Mouse (Mus musculus) ES-Bruce4 (cell line): Measurements from ENCODE around the gene Stox2. TPM values are rescaled to one million over a fixed set of nuclear protein-coding genes. Genes with fewer than 3 reads are reported as not detected.

Experiments used
- H3K27ac ChIP-seq: 2 replicates; pipeline ENCODE4 v1.5.1; 2012; ENCODE audit warnings: low read length, inconsistent platforms; ENCODE audit not compliant: insufficient read depth
- H3K27me3 ChIP-seq: 2 replicates; pipeline ENCODE4 v1.6.1; 2012; ENCODE audit warnings: mild to moderate bottlenecking, low read length, inconsistent platforms; ENCODE audit not compliant: control insufficient read depth, poor library complexity, insufficient read depth, severe bottlenecking
- H3K36me3 ChIP-seq: 2 replicates; pipeline ENCODE4 v1.6.1; 2012; ENCODE audit warnings: inconsistent platforms, mild to moderate bottlenecking, low read length, moderate library complexity; ENCODE audit not compliant: control insufficient read depth, poor library complexity, insufficient read depth, severe bottlenecking
- H3K4me1 ChIP-seq: one replicate; pipeline ENCODE4 v1.8.1; 2011; ENCODE audit warnings: low read length; ENCODE audit not compliant: control insufficient read depth, insufficient read depth
- H3K4me3 ChIP-seq: 2 replicates; pipeline ENCODE4 v1.5.1; 2011; ENCODE audit warnings: low read depth, mild to moderate bottlenecking, low read length
- H3K9ac ChIP-seq: 2 replicates; pipeline ENCODE4 v1.6.1; 2012; ENCODE audit warnings: low read depth, mild to moderate bottlenecking, inconsistent platforms; ENCODE audit not compliant: poor library complexity, severe bottlenecking
- H3K9me3 ChIP-seq: replicated peaks from 2 replicates; pipeline ENCODE4 v1.6.1; 2012; ENCODE audit warnings: mild to moderate bottlenecking, low read length, inconsistent platforms; ENCODE audit not compliant: control insufficient read depth, poor library complexity, insufficient read depth, severe bottlenecking
- CTCF ChIP-seq: IDR thresholded peaks from one replicate; pipeline ENCODE4 v1.8.1; 2011; ENCODE audit warnings: low read depth, low read length
- EP300 ChIP-seq: IDR thresholded peaks from 2 replicates; pipeline ENCODE4 v1.6.1; 2011; ENCODE audit warnings: low read depth, low read length; ENCODE audit not compliant: insufficient read depth
- POLR2A ChIP-seq: IDR thresholded peaks from one replicate; pipeline ENCODE4 v1.8.1; 2011; ENCODE audit warnings: low read length; ENCODE audit not compliant: insufficient read depth
- polyA plus RNA-seq: library from polyadenylated mRNA; stranded (reverse); fragments of >200 nt; gene quantifications from 2 replicates; pipeline ENCODE4 v1.2.4, GENCODE M21; 2011; ENCODE audit warnings: low read depth; ENCODE audit not compliant: missing spikeins, insufficient read depth, insufficient read length

The Stox2 gene
- polyA plus RNA-seq, 1 experiment: 5.1 TPM

DNA sequence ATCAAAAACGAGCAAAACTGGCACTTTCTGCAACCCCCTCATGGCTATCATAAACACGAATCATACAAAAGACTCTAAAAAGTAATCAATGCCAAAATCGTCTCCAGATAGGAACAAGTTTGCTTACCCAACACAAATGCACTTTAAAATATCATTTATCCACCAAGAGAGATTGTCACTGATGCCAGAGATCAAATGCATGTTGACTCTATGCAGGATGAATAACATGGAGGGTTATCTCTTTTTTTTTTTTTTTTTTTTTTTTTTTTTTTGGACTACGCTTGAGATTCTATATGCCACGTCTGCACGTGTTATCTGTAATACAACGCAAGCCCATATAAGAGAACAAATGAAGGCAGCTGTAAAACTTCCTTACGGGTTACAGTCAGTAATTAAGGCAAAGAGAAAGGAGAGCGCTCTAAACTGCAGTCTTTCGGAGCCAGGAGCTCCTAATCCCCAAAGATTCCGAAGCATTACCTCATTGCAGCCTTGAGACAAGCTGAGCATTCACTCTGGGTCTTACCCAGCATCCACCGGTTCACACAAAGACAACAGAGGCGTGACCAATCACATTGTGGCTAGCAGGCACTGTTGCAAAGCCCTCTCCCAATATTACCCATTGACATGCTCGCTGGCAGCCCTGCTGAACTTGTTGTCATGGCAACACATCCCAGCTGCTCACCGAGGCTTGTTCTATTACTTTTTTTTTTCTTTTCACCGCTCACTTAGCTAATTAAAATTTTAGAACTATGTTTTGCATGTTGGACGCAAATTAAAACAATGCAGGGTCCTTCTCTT is 203.8 kb downstream of the Stox2 start:
- Histone ChIP-seq H3K27me3 (no peaks in the 10 kb centered on the region), H3K36me3 (no peaks in the 10 kb centered on the region), H3K9ac (no peak overlapping the region), H3K27ac (no peak overlapping the region), H3K4me3 (no peak overlapping the region), H3K9me3 (no peaks in the 10 kb centered on the region), H3K4me1 (no peaks in the 10 kb centered on the region)
- TF ChIP-seq POLR2A (no peak), CTCF (no peak), EP300 (no peak)

DNA sequence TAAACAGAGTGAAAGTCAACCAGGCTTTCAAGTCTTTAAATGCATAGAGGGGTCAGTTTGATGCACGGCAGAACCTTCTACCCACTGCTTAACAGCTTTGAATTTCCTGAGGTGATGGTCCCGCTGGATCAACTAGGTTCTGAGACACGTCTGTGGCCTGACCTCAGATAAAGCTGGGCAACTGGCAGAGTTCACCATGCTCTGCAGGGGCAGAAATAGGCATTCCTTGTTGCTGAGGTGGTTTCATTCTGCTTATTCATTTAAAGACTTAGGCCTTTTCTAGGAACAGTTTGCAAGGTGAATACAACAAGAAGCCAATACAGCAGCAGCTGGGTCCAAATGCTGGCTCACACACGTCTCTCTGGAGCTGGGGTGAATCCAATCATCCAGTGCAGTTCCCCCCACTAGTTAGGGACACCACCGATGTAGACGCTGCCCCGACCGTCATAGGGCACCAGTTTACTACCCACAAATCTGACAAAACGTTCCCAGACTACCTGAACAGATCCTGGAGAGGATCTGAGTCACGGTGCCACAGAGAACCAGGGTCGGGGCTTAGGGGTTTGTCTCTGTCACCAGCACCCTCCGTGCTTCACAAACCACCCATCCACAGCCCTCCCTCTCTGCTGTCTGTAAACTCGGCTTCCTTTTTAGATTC is 204.6 kb downstream of the Stox2 start:
- TF ChIP-seq CTCF (no peak), EP300 (no peak), POLR2A (no peak)
- Histone ChIP-seq H3K4me3 (no peak overlapping the region), H3K9me3 (no peaks in the 10 kb centered on the region), H3K27me3 (no peaks in the 10 kb centered on the region), H3K36me3 (no peaks in the 10 kb centered on the region), H3K27ac (no peak overlapping the region), H3K4me1 (no peaks in the 10 kb centered on the region), H3K9ac (no peak overlapping the region)

DNA sequence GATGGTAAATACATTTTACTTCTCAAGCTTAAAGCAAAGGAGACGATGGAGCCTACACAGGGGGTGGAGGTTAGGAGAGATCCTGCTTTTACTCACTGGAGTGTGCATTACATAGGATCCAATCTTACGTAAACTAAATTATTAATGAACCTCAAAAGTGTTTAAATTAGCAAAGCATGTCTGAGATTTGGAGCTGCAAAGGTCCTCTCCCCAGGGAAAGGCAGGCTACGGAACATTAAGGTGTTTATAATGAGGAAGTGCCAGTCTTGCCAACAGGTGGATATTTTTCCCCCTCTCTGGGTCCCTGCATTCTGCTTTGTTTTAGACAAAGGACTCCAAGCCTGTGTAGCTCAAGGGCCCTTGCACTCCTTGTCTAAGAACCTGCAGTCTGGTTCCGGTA is 205.3 kb downstream of the Stox2 start:
- Histone ChIP-seq H3K36me3 (no peaks in the 10 kb centered on the region), H3K27ac (no peak overlapping the region), H3K4me3 (no peak overlapping the region), H3K27me3 (no peaks in the 10 kb centered on the region), H3K9me3 (no peaks in the 10 kb centered on the region), H3K9ac (no peak overlapping the region), H3K4me1 (no peaks in the 10 kb centered on the region)
- no peak for TF ChIP-seq POLR2A
- no peak for TF ChIP-seq EP300
- no peak for TF ChIP-seq CTCF

DNA sequence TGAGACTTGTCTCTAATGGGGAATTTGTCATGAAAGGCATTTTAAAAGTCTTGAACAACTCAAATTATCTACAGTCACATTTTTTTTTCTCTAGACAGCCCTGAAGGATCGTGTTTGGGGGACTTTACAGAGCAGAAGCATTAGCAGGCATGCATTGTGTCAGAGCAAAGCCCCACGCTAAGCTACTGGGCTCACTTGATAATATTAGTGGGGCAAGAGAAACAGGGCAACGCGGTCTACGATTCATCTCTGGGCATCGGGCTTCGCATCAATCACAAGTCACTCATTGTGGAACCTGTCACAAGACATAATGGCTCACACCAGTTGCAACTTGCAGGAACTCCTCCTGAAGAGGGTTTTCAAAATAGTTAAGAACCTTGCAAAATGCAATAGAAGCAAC is 205.9 kb downstream of the Stox2 start:
- TF ChIP-seq EP300: no peak
- no peak for TF ChIP-seq CTCF
- TF ChIP-seq POLR2A: no peak
- no peaks in the 10 kb centered on the region for H3K4me1 ChIP-seq
- no peaks in the 10 kb centered on the region for H3K36me3 ChIP-seq
- no peak overlapping the region for H3K4me3 ChIP-seq
- no peak overlapping the region for H3K27ac ChIP-seq
- no peaks in the 10 kb centered on the region for H3K27me3 ChIP-seq
- no peaks in the 10 kb centered on the region for H3K9me3 ChIP-seq
- no peak overlapping the region for H3K9ac ChIP-seq

DNA sequence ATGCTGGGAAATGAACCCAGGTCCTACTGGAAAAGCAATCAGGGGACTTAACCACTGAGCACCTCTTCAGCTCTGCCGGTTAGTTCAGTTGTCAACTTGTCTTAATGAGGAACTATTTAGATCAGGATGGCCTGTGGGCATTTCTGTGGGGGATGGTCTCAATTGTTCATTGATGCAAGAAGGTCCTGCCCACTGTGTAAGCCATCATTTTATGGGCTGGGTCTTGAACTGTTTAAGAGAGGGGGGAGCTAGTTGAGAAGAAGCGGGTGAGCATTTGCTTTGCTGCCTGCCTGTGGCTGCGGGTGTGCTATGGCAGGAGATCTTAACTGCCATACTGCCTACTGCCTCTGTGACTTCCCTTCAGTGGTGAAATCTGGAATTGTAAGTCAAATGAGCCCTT is 214.1 kb downstream of the Stox2 start:
- TF ChIP-seq POLR2A (no peak), CTCF (no peak)
- Histone ChIP-seq H3K36me3 (no peaks in the 10 kb centered on the region), H3K27me3 (no peaks in the 10 kb centered on the region), H3K9ac (no peak overlapping the region), H3K9me3 (no peaks in the 10 kb centered on the region), H3K4me3 (no peak overlapping the region), H3K27ac (no peak overlapping the region), H3K4me1 (no peaks in the 10 kb centered on the region)

DNA sequence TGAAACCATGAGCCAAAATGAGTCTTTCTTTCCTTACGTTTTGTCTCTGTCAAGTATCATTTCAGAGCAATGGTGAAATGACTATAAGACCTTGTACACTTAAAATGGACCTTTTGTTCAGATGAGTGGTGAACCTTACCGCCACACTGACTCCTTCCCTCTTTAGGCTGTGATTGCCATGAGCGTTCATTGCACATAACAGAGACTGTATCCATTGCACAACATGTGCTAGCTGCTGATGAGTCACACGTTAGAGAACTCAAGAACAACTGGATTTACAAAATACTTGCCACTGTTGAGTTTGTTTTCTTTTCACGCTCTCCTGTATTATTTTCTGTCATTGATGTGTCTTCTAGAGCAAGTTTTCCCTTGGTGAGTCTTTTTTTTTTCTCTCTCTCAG is 216.1 kb downstream of the Stox2 start:
- Histone ChIP-seq H3K4me3 (no peak overlapping the region), H3K27ac (no peak overlapping the region), H3K9me3 (no peaks in the 10 kb centered on the region), H3K36me3 (no peaks in the 10 kb centered on the region), H3K4me1 (no peaks in the 10 kb centered on the region), H3K27me3 (no peaks in the 10 kb centered on the region), H3K9ac (no peak overlapping the region)
- TF ChIP-seq CTCF: no peak
- TF ChIP-seq EP300: no peak
- no peak for TF ChIP-seq POLR2A
